Mouse (Mus musculus): ENCODE measurements around the gene Vmn1r38.

DNA sequence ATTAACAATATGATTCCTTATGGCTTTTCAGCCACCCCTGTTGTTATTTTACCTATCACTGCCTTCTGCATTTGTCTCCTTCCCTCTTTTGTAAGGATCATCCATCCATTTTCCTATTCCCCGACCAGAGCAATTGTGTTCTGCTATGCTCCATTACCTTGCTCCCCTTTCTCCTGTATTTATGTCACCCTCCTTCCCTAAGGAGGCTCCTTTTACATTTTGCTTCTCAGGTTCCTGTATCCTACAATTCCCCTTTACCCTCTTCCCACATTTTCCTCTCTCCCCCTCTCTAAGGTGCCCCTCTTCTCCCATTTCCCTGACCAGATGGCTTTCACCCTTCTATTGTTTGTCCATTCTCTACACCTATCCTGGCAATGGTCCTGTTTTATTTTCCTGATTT, 23.9 kb upstream of the Vmn1r38 start:
- no peak for TF ChIP-seq CTCF (conservative IDR thresholded peaks at IDR 0.05; ENCODE audit: insufficient read depth, insufficient read length, low read depth, low read length)
- no peak for TF ChIP-seq POLR2A (IDR thresholded peaks at IDR 0.05; ENCODE audit: low read depth, low read length)
